Mouse (Mus musculus) T-helper 17 cell (primary cell): ENCODE data around the gene Foxred2.

Experiments used
- in situ Hi-C, 2 experiments: fragments of 300-600 bp; cut with MboI, MseI; formaldehyde crosslinking; loops; 1 replicate in 1 of 2; 2 replicates in 1 of 2; pipeline ENCODE4 v1.15.1; 2025; ENCODE audit warnings: high pct_unique_total_duplicates in 2 of 2

Gene Foxred2

DNA sequence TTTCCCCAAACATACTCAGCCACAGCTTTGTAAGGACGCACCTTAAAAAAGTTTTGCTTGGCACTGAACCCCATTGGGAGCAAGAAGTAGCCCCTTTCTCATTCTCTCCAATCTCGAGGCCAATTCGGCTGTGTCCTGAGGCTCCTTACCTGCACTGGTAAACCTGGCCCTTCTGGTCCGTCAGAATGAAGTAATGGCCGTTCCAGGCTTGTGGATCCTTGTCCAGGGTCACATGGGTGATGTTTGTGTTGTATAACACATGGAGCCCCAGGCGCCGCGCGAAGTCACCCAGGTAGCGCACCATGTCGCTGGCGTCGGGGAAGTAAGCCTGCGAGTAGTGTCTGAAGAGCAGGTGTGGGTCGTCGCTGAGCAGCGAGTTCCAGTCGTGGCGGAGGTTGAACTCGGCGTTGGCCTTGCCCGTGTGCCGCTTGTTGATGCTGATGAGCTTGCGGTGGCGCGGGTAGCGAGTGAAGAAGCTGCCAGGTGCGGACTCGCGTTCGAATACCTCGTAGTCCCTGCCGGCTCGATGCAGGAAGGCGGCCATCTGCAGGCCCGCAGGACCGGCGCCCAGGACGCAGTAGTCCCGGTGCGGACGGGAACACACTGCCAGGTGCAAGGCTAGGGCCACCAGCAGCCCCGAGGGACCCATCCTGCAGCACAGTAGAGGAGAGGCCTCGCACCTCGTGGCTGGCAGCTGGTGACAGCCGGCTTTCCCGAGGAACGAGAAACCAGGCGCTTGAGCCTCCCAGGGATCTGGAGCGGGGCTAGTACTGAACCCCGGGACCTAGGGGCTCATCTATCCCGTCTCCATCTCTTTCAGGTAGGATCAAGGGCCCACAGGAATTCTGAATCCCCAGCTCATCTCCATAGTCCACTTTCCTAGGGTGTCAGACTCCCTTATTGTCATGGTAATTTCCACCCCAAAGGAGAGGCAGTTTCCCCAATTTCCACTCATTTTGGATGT is 800 bp downstream of the Foxred2 start:
- in situ Hi-C loops: loop anchor here (25.0 kb wide), 2 partner anchors 982 to 1732 kb away; partner anchors contain the start of genes Gtpbp1 (in 1 of the 2), Josd1 (in 1 of the 2), Lgals1 (in 1 of the 2) and Nol12 (in 1 of the 2)

GRCm38 (mm10) chr15:77954362-77954761 is 2.2 kb downstream of the Foxred2 start:
- in situ Hi-C loops: loop anchor here (25.0 kb wide), 2 partner anchors 983 to 1733 kb away; partner anchors contain the start of genes Gtpbp1 (in 1 of the 2), Josd1 (in 1 of the 2), Lgals1 (in 1 of the 2) and Nol12 (in 1 of the 2)

GRCm38 (mm10) chr15:77952921-77953320 is 3.6 kb downstream of the Foxred2 start:
- in situ Hi-C loops: loop anchor here (25.0 kb wide), 2 partner anchors 984 to 1734 kb away; partner anchors contain the start of genes Gtpbp1 (in 1 of the 2), Josd1 (in 1 of the 2), Lgals1 (in 1 of the 2) and Nol12 (in 1 of the 2)

- in situ Hi-C loops: no loop called here
Measured at GRCm38 (mm10) chr15:77949061-77949460, 7.5 kb downstream of the Foxred2 start.

DNA sequence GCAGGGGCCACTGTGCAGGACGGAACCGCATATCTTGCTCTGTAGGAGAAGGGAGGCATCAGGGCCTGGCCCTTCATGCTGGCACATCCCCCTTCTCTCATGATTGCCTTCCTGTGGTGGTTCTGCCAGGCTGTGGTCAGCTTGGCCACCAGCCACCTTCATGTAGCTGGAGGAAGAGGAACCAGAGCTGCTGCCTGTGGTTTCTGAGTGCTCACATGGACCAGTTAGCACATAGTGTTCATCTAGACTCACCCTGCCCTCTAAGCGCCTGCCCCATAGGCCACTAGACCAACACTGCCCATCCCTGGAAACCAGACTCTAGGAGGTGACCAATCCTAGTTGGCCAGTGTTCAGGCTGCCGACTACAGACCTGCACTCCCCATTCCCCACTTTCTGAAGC is 10.8 kb downstream of the Foxred2 start:
- in situ Hi-C loops: no loop called here

DNA sequence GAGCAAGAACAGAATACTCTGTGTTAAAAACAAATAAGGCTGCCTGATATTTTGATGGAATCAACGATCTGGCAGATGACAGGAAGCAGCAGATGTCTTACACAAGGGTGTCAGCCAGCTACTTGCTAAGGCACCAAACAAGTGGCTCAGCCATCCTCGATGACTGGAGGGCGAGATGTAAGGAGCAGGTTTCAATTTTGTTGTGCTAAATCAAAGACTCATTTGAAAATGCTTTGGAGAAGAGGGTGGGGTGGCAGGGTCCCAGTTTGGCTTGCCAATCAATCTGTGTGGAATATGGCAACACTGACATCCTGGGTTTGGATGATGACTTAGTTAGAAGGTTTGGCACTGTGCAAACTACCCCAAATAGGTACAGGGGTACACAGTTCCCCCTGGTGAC is 15.0 kb downstream of the Foxred2 start:
- in situ Hi-C loops: no loop called here

- in situ Hi-C loops: no loop called here
Measured at GRCm38 (mm10) chr15:77938516-77938915, 18.0 kb downstream of the Foxred2 start.

GRCm38 (mm10) chr15:77935673-77936375 is 20.7 kb downstream of the Foxred2 start:
- in situ Hi-C loops: no loop called here

- in situ Hi-C loops: no loop called here
Measured at GRCm38 (mm10) chr15:77934968-77935367, 21.6 kb downstream of the Foxred2 start.

DNA sequence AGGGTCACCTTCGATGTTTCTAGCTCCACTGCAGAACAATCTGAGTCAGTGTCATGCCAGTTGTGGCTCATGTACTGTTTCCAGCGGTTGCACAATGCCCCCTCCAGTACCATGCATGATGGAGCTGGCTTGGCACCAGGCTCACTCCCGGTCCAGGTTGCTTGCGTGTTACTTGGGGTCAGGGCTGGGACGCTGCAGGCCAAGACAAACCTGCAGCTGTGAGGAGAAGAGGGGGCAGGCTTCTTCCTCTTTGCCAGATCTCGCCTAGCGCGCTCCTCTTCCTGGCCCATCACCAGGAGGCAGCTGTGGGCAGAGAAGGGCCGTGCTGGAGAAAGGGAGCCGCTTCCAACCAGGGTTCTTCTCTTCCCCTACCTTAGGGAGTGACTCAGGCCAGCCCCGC is 22.2 kb downstream of the Foxred2 start:
- in situ Hi-C loops: no loop called here

GRCm38 (mm10) chr15:77933770-77934169 is 22.8 kb downstream of the Foxred2 start:
- in situ Hi-C loops: no loop called here

GRCm38 (mm10) chr15:77933222-77933621 is 23.3 kb downstream of the Foxred2 start:
- in situ Hi-C loops: no loop called here

DNA sequence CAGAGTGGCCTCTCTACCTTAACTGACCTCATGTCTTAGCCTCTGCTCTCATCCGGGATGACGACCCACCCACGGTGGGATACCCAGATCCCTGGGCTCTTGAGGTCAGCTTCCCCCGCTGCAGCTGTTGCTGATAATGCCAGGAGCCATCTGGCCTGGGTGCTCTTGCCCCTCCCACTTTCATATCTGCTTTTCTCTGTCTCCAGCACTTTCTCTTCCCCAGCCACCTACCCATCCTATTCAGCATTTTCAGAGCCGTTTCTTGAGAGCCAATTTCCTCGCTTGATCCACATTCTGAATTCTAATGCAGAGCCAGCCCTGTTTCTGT is 24.9 kb downstream of the Foxred2 start:
- in situ Hi-C loops: no loop called here

GRCm38 (mm10) chr15:77930986-77931688 is 25.4 kb downstream of the Foxred2 start:
- in situ Hi-C loops: no loop called here

DNA sequence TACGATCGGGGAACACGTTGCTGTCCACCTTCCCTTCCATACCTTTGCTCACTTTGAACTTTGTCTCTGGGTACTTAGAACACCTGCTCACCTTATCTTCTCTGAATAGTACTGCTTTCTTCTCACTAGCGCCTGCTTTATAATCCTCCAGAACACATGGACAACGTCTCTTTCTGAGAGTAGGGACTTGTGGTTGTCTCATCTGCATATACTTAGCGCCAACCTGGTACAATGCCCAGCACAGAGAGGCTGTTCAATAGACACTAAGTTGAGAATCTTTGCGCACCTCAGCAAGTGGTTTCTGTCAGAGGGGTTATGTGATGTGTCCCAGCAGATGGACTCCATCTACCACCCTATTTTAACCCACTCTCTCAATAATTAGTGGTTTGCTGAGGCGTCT is 26.7 kb downstream of the Foxred2 start:
- in situ Hi-C loops: no loop called here

- in situ Hi-C loops: no loop called here
Measured at GRCm38 (mm10) chr15:77928673-77929331, 27.7 kb downstream of the Foxred2 start, which contains the start of gene Txn2. Gene Txn2, minus strand, starts transcription at chr15:77929006.

- in situ Hi-C loops: no loop called here
Measured at GRCm38 (mm10) chr15:77928091-77928490, 28.4 kb downstream of the Foxred2 start.

- in situ Hi-C loops: no loop called here
Measured at GRCm38 (mm10) chr15:77926921-77927320, 29.6 kb downstream of the Foxred2 start.

GRCm38 (mm10) chr15:77925195-77925594 is 31.3 kb downstream of the Foxred2 start:
- in situ Hi-C loops: no loop called here

- in situ Hi-C loops: loop anchor here (5.0 to 25.0 kb wide), 2 partner anchors 66 to 511 kb away; partner anchors contain the start of gene Apol9a (in 2 of the 2)
Measured at GRCm38 (mm10) chr15:77923267-77924035, 33.1 kb downstream of the Foxred2 start.
